Mouse (Mus musculus): ENCODE measurements around the gene Ccr7. TPM values are rescaled to one million over a fixed set of nuclear protein-coding genes. Genes with fewer than 3 reads are reported as not detected.
A peak's percentile ranks its signal among the peaks of the same experiment; 100 is the strongest.

Gene Ccr7
- polyA plus RNA-seq, 1 experiment from 2014 or later = 0.78 TPM

DNA sequence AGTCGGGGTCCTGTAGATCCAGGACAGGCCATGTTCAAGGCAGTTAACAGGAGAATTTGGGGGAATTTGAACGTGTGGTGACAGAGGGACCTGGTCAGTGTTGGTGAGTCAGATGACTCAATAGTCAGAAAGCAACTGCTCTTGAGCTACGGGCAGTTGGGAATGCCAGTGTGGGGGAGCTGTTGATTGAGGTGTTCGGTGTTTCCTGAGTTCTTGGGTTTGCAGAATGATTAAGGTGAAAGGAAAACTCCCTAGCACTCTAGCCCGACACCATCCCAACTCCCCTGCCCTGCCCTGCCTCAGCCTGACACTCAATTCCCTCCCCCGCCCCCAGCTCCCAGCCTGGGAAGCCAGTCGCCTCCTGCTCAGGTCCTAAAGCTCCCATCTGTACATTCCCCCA, 4.0 kb downstream of the Ccr7 start:
- WGBS = 33% methylated on average over 7 of the region's 7 CpGs
- DNase-seq (ENCODE audit: low spot score) = no peak
- H3K9me3 ChIP-seq = no peaks in the 10 kb centered on the region
- H3K4me3 ChIP-seq = no peak overlapping the region
- peaks cover 56% of the 10 kb centered on the region for H3K4me1 ChIP-seq
- H3K36me3 ChIP-seq = no peaks in the 10 kb centered on the region
- peaks cover 15% of the 10 kb centered on the region; the same call in 1 of the 2 replicates for H3K27me3 ChIP-seq (ENCODE audit: insufficient read depth, poor library complexity, severe bottlenecking)
- H3K27ac ChIP-seq = no peak overlapping the region

DNA sequence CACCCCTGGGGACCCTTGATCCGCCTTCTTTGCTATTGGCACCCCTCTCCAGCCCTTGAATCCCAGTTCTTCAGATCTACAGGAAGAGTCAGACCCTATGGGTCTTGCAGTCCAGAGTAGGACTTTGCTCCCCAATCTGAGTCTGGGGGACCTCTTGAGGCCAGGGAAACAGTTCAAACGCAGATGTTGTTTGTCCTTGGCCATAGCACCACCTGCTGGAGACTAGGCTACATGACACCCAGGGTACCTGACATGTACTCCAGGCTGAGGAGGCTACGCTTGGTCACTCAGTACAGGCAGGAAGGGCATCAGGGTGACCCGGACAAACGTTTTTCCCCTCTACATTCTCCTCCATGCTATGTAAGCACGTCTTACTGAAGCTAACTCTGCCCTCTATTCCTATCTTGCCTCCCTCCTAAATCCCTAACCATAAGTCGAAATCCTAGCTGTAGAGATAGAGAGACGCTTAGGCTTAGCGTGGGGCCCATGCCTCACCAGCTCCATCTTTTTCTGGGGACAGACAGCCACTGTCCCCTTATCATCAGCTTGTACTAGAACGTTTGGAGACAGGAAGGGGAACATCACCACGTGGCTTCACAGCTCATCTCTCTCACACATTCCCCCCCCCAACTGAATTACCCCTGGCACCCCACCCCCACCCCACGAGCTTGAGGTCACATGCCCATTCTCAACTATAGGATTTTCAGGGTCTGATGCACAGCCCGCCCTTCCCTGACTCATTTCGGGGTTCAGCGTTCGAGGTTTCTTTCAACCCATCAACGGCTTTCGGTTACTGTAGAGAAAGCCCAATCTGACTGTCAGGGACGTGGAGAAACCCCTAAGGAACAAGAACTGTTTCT, 4.7 kb downstream of the Ccr7 start:
- no peaks in the 10 kb centered on the region for H3K36me3 ChIP-seq
- peak; percentile 92 for DNase-seq (ENCODE audit: low spot score)
- H3K27ac ChIP-seq = peak overlapping the region; percentile 87
- peaks cover 15% of the 10 kb centered on the region; the same call in 1 of the 2 replicates for H3K27me3 ChIP-seq (ENCODE audit: insufficient read depth, poor library complexity, severe bottlenecking)
- H3K9me3 ChIP-seq = no peaks in the 10 kb centered on the region
- 42% methylated on average over 19 of the region's 19 CpGs for WGBS
- peak overlapping the region; percentile 20; the same call in 1 of the 2 replicates for H3K4me3 ChIP-seq
- peaks cover 60% of the 10 kb centered on the region for H3K4me1 ChIP-seq

DNA sequence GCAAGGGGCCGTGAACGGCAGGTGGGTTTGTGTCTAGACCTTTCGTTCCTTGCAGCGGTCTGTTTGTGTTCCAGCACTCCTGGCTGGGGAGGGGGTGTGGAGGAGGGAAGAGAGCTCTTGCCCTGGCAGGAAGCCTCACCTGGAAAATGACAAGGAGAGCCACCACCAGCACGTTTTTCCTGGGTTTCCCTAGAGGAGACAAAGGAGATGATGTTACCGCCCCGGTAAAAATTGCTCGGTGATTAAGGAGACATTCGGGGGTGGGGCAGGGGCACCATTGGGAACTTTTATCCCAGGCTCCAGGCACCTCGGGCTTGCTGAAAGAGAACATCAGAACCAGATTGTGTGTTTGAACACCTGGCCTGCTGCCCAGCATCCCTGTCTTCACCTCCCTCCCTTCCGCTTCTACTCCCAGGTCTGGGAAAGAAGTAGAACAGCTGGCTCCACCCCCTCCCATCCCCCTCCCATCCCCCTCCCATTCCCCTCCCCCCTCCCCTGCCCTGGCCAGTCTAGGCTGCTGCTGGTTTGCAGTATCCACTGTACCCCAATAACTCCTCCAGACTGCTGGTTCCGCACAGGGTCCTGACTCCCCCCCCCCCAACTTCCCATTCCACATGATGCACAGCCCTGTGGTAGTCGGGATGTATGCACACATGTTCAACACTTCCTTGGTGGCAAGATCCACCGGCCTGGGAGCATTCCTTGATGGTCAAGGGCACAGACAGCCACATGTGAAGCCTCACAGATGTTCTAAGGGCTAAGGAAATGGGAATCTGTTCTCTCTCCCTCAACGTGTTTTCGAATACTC, 5.8 kb downstream of the Ccr7 start:
- no peak for DNase-seq (ENCODE audit: low spot score)
- Histone ChIP-seq H3K4me1 (peaks cover 62% of the 10 kb centered on the region), H3K9me3 (no peaks in the 10 kb centered on the region), H3K4me3 (peak overlapping the region; percentile 20; the same call in 1 of the 2 replicates), H3K27ac (peak overlapping the region; percentile 87), H3K36me3 (no peaks in the 10 kb centered on the region), H3K27me3 (ENCODE audit: insufficient read depth, poor library complexity, severe bottlenecking) (peaks cover 9% of the 10 kb centered on the region; the same call in 1 of the 2 replicates)
- 10% methylated on average over 16 of the region's 16 CpGs for WGBS

DNA sequence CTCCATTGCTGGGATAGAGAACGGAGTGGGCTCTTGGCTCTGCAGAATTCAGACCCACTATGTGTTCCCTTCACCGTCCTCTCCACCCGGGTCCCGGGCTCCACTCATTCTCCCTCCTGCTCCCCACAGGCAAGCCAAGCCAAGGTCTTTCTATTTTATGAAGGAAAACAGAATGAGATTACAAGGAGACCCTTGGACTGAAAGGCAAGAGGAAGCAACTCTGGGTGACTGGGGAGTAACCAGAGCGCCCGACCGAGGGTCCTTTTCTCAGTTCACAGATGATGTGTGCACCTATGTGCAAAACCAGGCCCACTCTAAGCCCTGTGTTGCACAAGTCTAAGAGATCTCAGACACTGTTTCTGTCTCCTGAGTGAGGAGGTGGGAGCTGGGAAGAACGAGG, 6.5 kb downstream of the Ccr7 start:
- Histone ChIP-seq H3K27me3 (ENCODE audit: insufficient read depth, poor library complexity, severe bottlenecking) (peaks cover 9% of the 10 kb centered on the region; the same call in 1 of the 2 replicates), H3K4me3 (peak overlapping the region; percentile 38; the same call in 1 of the 2 replicates), H3K27ac (peak overlapping the region; percentile 87), H3K9me3 (no peaks in the 10 kb centered on the region), H3K36me3 (no peaks in the 10 kb centered on the region), H3K4me1 (peaks cover 69% of the 10 kb centered on the region)
- WGBS = 57% methylated on average over 8 of the region's 8 CpGs
- no peak for DNase-seq (ENCODE audit: low spot score)

DNA sequence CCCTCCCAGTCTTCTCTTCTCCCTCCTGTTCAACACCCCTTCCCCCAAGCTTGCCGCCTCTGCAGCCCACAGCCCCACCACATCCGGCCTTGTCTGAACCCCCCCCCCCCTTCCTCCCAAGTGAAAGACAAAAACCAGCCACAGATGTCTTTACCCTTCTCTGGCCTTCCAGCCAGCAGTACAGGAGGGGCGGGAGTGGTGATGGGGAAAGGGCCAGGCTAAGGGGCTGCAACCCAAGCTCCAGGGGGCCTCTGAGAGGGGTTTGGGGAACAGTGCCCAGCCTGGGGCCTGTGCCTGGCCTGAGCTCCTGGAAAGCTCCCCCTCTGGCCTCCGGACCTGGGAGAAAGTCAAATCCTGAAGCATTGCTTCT, 7.0 kb downstream of the Ccr7 start:
- H3K27me3 ChIP-seq (ENCODE audit: insufficient read depth, poor library complexity, severe bottlenecking) = peaks cover 9% of the 10 kb centered on the region; the same call in 1 of the 2 replicates
- H3K36me3 ChIP-seq = no peaks in the 10 kb centered on the region
- no peaks in the 10 kb centered on the region for H3K9me3 ChIP-seq
- DNase-seq (ENCODE audit: low spot score) = no peak
- H3K4me3 ChIP-seq = peak overlapping the region; percentile 38
- peaks cover 74% of the 10 kb centered on the region for H3K4me1 ChIP-seq
- peak overlapping the region; percentile 87 for H3K27ac ChIP-seq
- WGBS = 10% methylated on average over 4 of the region's 4 CpGs

DNA sequence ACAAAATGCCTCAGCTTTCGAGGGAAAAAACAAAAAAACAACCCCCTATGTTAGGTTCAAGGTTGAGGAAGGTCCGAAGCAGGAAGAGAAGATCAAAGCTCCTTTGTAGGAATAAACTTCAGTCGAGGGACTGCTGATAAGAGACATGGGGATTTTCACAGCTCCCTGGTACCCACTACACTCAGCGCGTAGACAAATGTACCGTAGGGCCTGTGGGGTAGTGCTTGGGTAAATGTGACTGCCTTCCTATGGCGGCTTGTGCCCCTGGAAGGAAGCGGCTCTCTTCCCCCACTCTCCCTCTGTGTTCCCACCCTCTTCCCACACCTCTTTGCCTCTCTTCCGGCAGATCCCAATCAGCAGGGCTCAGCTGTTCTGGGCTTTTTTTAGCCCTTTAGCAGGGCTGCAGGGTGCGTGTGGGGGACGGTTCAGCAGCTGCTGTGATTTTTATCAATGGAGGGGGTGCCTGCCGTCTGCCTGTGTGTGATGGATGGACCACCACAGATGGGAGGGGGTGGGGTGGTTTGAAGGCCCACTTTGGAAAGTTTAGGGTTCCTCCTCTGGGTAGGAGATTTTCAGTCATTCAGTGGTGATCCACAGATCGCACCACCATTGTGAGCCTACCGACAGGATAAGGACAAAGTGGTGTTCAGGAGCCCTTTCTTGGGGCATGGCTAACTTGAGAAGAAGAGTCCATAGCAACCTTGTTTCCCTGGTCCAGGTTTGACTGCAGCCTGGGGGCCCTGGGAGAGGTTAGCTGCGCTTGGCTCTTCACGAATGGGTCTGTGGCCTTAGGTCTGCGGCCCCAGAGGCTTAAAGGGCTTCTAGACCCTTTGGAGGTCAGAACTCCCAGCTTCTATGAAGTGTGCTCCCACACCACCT, 7.6 kb downstream of the Ccr7 start:
- Histone ChIP-seq H3K9me3 (no peaks in the 10 kb centered on the region), H3K4me1 (peaks cover 81% of the 10 kb centered on the region), H3K27me3 (ENCODE audit: insufficient read depth, poor library complexity, severe bottlenecking) (peaks cover 9% of the 10 kb centered on the region; the same call in 1 of the 2 replicates), H3K36me3 (no peaks in the 10 kb centered on the region), H3K27ac (peak overlapping the region; percentile 87), H3K4me3 (peak overlapping the region; percentile 38)
- WGBS = 9% methylated on average over 17 of the region's 17 CpGs
- no peak for DNase-seq (ENCODE audit: low spot score)

DNA sequence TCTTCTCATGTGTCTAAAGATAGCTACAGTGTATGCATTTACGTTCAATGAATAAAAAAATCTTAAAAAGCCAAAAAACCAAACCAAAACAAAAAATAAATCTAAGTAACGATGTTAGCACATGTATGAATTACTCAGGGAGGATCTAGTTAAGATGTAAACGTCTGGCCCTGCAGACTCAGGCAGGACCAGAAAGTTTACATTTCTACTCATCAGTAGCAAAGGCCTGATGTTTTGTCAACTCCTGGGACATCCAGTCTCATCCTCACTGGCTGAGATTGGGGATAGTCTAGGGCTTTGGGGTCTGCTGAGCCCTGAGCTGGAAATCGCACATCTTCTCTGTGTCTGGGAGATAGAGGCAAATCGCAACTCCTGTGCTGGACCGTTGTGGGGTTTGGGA, 8.3 kb downstream of the Ccr7 start:
- Histone ChIP-seq H3K9me3 (no peaks in the 10 kb centered on the region), H3K4me3 (no peak overlapping the region), H3K36me3 (no peaks in the 10 kb centered on the region), H3K27ac (peak overlapping the region; percentile 87), H3K27me3 (ENCODE audit: insufficient read depth, poor library complexity, severe bottlenecking) (peaks cover 6% of the 10 kb centered on the region; the same call in 1 of the 2 replicates), H3K4me1 (peaks cover 85% of the 10 kb centered on the region)
- no peak for DNase-seq (ENCODE audit: low spot score)
- WGBS = 66% methylated on average over 6 of the region's 6 CpGs

DNA sequence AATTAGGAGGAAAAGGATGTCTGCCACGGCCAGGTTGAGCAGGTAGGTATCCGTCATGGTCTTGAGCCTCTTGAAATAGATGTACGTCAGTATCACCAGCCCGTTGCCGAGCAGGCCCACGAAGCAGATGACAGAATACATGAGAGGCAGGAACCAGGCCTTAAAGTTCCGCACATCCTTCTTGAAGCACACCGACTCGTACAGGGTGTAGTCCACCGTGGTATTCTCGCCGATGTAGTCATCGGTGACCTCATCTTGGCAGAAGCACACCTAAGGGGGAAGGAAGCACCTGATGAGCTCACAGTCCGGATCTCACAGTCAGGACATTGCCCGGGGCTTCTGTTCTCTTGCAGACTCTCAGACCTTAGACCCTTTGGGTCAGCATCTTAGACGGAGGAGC, 9.1 kb downstream of the Ccr7 start:
- H3K27ac ChIP-seq = peak overlapping the region; percentile 33
- DNase-seq (ENCODE audit: low spot score) = no peak
- WGBS = 91% methylated on average over 16 of the region's 16 CpGs
- no peaks in the 10 kb centered on the region for H3K27me3 ChIP-seq (ENCODE audit: insufficient read depth, poor library complexity, severe bottlenecking)
- no peaks in the 10 kb centered on the region for H3K9me3 ChIP-seq
- no peak overlapping the region for H3K4me3 ChIP-seq
- H3K4me1 ChIP-seq = peaks cover 80% of the 10 kb centered on the region
- no peaks in the 10 kb centered on the region for H3K36me3 ChIP-seq

DNA sequence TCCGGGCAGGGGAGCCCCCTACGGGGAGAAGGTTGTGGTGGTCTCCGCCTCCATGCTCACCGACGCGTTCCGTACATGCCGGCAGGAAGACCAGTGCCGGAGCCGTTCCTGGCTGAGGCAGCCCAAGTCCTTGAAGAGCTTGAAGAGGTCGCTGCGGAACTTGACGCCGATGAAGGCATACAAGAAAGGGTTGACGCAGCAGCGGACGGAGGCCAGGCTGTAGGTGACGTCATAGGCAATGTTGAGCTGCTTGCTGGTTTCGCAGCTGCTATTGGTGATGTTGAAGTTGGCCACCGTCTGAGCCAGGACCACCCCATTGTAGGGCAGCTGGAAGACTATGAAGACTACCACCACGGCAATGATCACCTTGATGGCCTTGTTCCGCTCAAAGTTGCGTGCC, 9.9 kb downstream of the Ccr7 start:
- Histone ChIP-seq H3K4me3 (no peak overlapping the region), H3K9me3 (no peaks in the 10 kb centered on the region), H3K36me3 (no peaks in the 10 kb centered on the region), H3K27me3 (ENCODE audit: insufficient read depth, poor library complexity, severe bottlenecking) (no peaks in the 10 kb centered on the region), H3K27ac (peak overlapping the region; percentile 67), H3K4me1 (peaks cover 76% of the 10 kb centered on the region)
- no peak for DNase-seq (ENCODE audit: low spot score)
- 74% methylated on average over 23 of the region's 23 CpGs for WGBS

DNA sequence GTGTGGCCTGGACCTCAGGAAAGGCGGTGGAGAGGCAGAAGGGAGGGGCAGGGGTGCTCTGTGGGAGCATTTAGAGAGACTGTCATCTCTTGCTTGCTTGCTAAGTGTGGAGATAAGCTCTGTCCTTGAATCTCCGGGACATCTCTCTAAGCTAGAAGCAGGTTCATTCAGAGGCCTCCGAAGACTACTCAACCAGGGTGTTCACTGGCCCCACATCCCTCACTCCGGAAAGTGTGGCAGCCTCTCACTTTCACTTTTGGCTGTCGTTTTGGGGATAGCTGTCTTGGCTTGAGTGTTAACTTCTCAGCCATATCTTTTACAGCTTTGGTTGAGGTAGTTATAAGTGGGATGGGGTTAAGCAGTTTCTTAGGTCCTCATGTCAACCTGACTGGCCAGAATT, 10.4 kb downstream of the Ccr7 start:
- peaks cover 71% of the 10 kb centered on the region for H3K4me1 ChIP-seq
- no peak for DNase-seq (ENCODE audit: low spot score)
- WGBS = 44% methylated on average over 5 of the region's 5 CpGs
- H3K9me3 ChIP-seq = no peaks in the 10 kb centered on the region
- H3K36me3 ChIP-seq = no peaks in the 10 kb centered on the region
- peak overlapping the region; percentile 67; the same call in 1 of the 2 replicates for H3K27ac ChIP-seq
- H3K4me3 ChIP-seq = no peak overlapping the region
- H3K27me3 ChIP-seq (ENCODE audit: insufficient read depth, poor library complexity, severe bottlenecking) = no peaks in the 10 kb centered on the region

DNA sequence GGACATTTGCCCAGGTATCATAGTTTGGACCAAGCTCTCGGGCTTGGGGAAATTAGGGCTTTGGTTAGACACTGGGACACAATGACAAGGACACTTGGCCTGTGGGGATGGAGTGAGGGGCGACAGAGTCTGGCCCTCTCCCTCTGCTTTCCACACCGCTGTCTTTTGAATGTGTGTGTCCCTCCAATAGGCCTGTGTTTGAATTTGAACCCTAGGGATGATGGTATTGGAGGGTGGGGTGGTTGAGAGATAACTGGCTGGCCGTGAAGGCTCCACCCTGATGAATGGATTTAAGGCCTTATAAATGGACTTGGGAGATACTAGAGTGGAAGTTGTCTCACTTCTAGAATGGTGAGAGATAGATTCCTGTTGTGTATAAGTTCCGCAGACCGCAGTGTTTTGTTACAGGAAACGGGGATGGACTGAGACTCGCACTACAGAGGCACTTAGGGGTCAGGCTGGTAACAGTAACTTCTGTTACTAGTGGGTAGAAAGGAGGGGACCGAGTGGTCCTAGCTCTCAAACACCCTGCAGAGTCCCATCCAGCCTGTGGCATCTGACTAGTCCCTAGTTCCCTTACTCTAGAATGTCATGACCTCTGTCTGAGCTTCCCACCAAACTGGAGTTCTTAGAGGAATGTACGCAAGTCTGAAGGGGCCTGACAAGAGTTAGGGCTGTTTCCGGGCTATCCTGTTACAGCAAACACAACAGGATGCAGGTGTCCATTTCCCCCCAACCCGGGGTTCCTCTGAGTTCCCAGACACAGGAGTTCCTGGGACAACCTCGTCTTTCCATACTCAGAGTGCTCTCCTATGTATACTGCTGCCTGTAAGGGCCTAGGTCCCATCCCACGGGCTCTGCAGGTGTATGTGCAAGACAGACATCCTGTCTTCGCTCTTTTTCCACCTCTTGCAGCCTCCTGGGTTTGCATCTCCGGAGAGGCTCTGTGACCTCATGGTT, 11.5 kb downstream of the Ccr7 start:
- Histone ChIP-seq H3K36me3 (no peaks in the 10 kb centered on the region), H3K9me3 (no peaks in the 10 kb centered on the region), H3K27me3 (ENCODE audit: insufficient read depth, poor library complexity, severe bottlenecking) (no peaks in the 10 kb centered on the region), H3K4me1 (peaks cover 60% of the 10 kb centered on the region), H3K4me3 (no peak overlapping the region), H3K27ac (peak overlapping the region; percentile 67; the same call in 1 of the 2 replicates)
- DNase-seq (ENCODE audit: low spot score) = no peak
- whole genome bisulfite sequencing = 60% methylated on average over 16 of the region's 16 CpGs
